Mouse (Mus musculus) CH12.LX (cell line): ENCODE results near the gene Ythdf2. TPM values are rescaled to one million over a fixed set of nuclear protein-coding genes. Genes with fewer than 3 reads are reported as not detected.

Experiments
- DNase-seq: peaks from one replicate; pipeline ENCODE4 v3.0.0-alpha.2; 2013; ENCODE audit errors: extremely low read depth
- H3K27ac ChIP-seq: 2 replicates; pipeline ENCODE4 v1.5.1; 2012; ENCODE audit warnings: low read depth, mild to moderate bottlenecking, control low read depth, moderate library complexity; ENCODE audit not compliant: insufficient read depth
- H3K27me3 ChIP-seq: replicated peaks from 2 replicates; pipeline ENCODE3; 2012; ENCODE audit warnings: inconsistent platforms
- H3K36me3 ChIP-seq, 2 experiments: replicated peaks in 1 of 2; 2 replicates each; pipeline versions ENCODE3 to v1.6.1; 2012; ENCODE audit warnings: inconsistent platforms in 1 of 2, low read length in 1 of 2, mild to moderate bottlenecking in 1 of 2, mixed read lengths in 1 of 2, moderate library complexity in 1 of 2; ENCODE audit not compliant: control insufficient read depth in 1 of 2, insufficient read depth in 1 of 2
- H3K4me1 ChIP-seq, 2 experiments: 2 replicates each; pipeline ENCODE4 v1.6.1; 2012; ENCODE audit warnings: inconsistent platforms in 1 of 2, moderate library complexity in 1 of 2; ENCODE audit not compliant: insufficient read depth in 2 of 2, control insufficient read depth in 1 of 2
- H3K4me2 ChIP-seq: 2 replicates; pipeline ENCODE4 v1.6.1; 2012; ENCODE audit warnings: low read depth, mild to moderate bottlenecking, control low read depth; ENCODE audit not compliant: poor library complexity, insufficient read depth, severe bottlenecking
- H3K4me3 ChIP-seq, 3 experiments: fragments of 150-350 bp in 1 of 3; sonication (generic) in 1 of 3; replicated peaks in 1 of 3; 2 replicates each; pipeline versions ENCODE3 to v1.5.1; 2011 to 2012; ENCODE audit warnings: low read depth in 2 of 3, low read length in 2 of 3, mild to moderate bottlenecking in 2 of 3, moderate library complexity in 2 of 3, control low read depth in 1 of 3, improper control_type of control experiment in 1 of 3, inconsistent platforms in 1 of 3, mixed read lengths in 1 of 3; ENCODE audit not compliant: poor library complexity in 1 of 3
- H3K79me2 ChIP-seq: replicated peaks from 2 replicates; pipeline ENCODE4 v1.6.1; 2012; ENCODE audit warnings: mild to moderate bottlenecking, moderate library complexity; ENCODE audit not compliant: control insufficient read depth, poor library complexity, insufficient read depth, severe bottlenecking; ENCODE audit errors: extremely low read depth
- H3K9ac ChIP-seq: 2 replicates; pipeline ENCODE4 v1.6.1; 2012; ENCODE audit warnings: low read depth, mild to moderate bottlenecking, control low read depth, moderate library complexity; ENCODE audit not compliant: insufficient read depth
- H3K9me3 ChIP-seq: replicated peaks from 2 replicates; pipeline ENCODE3; 2012; ENCODE audit warnings: low read length, inconsistent platforms, mixed read lengths
- BHLHE40 ChIP-seq: IDR thresholded peaks from 2 replicates; pipeline ENCODE4 v1.6.1; 2011; ENCODE audit warnings: mild to moderate bottlenecking, low read depth, low read length, improper control_type of control experiment
- CHD1 ChIP-seq: IDR thresholded peaks from 2 replicates; pipeline ENCODE4 v1.6.1; 2012; ENCODE audit warnings: low read depth, low read length, improper control_type of control experiment, inconsistent platforms
- CHD2 ChIP-seq: IDR thresholded peaks from 2 replicates; pipeline ENCODE4 v1.6.1; 2011; ENCODE audit warnings: low read length, improper control_type of control experiment
- CTCF ChIP-seq, 2 experiments: IDR thresholded peaks in 1 of 2; conservative IDR thresholded peaks in 1 of 2; 2 replicates each; pipeline ENCODE4 v1.5.1; 2011 to 2012; ENCODE audit warnings: low read depth in 2 of 2, low read length in 2 of 2, improper control_type of control experiment in 1 of 2, inconsistent platforms in 1 of 2, mild to moderate bottlenecking in 1 of 2, moderate library complexity in 1 of 2
- E2F4 ChIP-seq: IDR thresholded peaks from 2 replicates; pipeline ENCODE4 v1.6.1; 2011; ENCODE audit warnings: low read depth, low read length, improper control_type of control experiment; ENCODE audit not compliant: insufficient replicate concordance
- ELF1 ChIP-seq: IDR thresholded peaks from 2 replicates; pipeline ENCODE4 v1.6.1; 2014; ENCODE audit warnings: low read depth, mild to moderate bottlenecking, inconsistent platforms, low read length, improper control_type of control experiment
- HCFC1 ChIP-seq: IDR thresholded peaks from 2 replicates; pipeline ENCODE4 v1.6.1; 2012; ENCODE audit warnings: low read depth, mild to moderate bottlenecking, inconsistent platforms, low read length, improper control_type of control experiment
- IRF4 ChIP-seq: IDR thresholded peaks from 2 replicates; pipeline ENCODE4 v1.6.1; 2014; ENCODE audit warnings: low read depth, mild to moderate bottlenecking, inconsistent platforms, low read length, improper control_type of control experiment
- JUN ChIP-seq: IDR thresholded peaks from 2 replicates; pipeline ENCODE4 v1.6.1; 2011; ENCODE audit warnings: low read depth, mild to moderate bottlenecking, low read length, improper control_type of control experiment, moderate library complexity; ENCODE audit not compliant: insufficient read depth
- JUND ChIP-seq: conservative IDR thresholded peaks from 2 replicates; pipeline ENCODE4 v1.6.1; 2011; ENCODE audit warnings: low read depth, low read length, improper control_type of control experiment
- MEF2A ChIP-seq: IDR thresholded peaks from 2 replicates; pipeline ENCODE4 v1.6.1; 2014; ENCODE audit warnings: low read depth, mild to moderate bottlenecking, inconsistent platforms, low read length, improper control_type of control experiment, borderline replicate concordance
- MXI1 ChIP-seq: IDR thresholded peaks from 2 replicates; pipeline ENCODE4 v1.6.1; 2011; ENCODE audit warnings: mild to moderate bottlenecking, low read depth, low read length, improper control_type of control experiment
- MYC ChIP-seq: IDR thresholded peaks from 2 replicates; pipeline ENCODE4 v1.6.1; 2011; ENCODE audit warnings: low read depth, mild to moderate bottlenecking, improper control_type of control experiment, low read length
- NRF1 ChIP-seq: IDR thresholded peaks from 2 replicates; pipeline ENCODE4 v1.6.1; 2014; ENCODE audit warnings: low read depth, mild to moderate bottlenecking, inconsistent platforms, low read length, improper control_type of control experiment, moderate library complexity
- PAX5 ChIP-seq: IDR thresholded peaks from 2 replicates; pipeline ENCODE4 v1.6.1; 2012; ENCODE audit warnings: low read length, inconsistent platforms, mixed read lengths
- POLR2AphosphoS2 ChIP-seq: IDR thresholded peaks from 2 replicates; pipeline ENCODE4 v1.6.1; 2011; ENCODE audit warnings: low read depth, low read length, improper control_type of control experiment
- TCF12 ChIP-seq: IDR thresholded peaks from 2 replicates; pipeline ENCODE4 v1.6.1; 2014; ENCODE audit warnings: low read depth, mild to moderate bottlenecking, inconsistent platforms, low read length, improper control_type of control experiment
- UBTF ChIP-seq: IDR thresholded peaks from 2 replicates; pipeline ENCODE4 v1.6.1; 2012; ENCODE audit warnings: low read depth, mild to moderate bottlenecking, inconsistent platforms, low read length, improper control_type of control experiment, moderate library complexity
- USF1 ChIP-seq: IDR thresholded peaks from 2 replicates; pipeline ENCODE4 v1.6.1; 2014; ENCODE audit warnings: low read depth, mild to moderate bottlenecking, inconsistent platforms, low read length, improper control_type of control experiment
- ZKSCAN1 ChIP-seq: IDR thresholded peaks from 2 replicates; pipeline ENCODE4 v1.6.1; 2012; ENCODE audit warnings: low read depth, inconsistent platforms, low read length, improper control_type of control experiment, borderline replicate concordance
- ZNF384 ChIP-seq: IDR thresholded peaks from 2 replicates; pipeline ENCODE4 v1.6.1; 2012; ENCODE audit warnings: low read depth, low read length, improper control_type of control experiment, inconsistent platforms
- dilution Hi-C: fragments of 300-500 bp; cut with MboI; formaldehyde crosslinking; loops from 2 replicates; pipeline ENCODE4 v1.14.3; 2020; ENCODE audit warnings: low sequenced_read_pairs; ENCODE audit not compliant: extremely low pct_unique_long_range_greater_than_20kb, extremely low pct_ligation_motif_present
- in situ Hi-C: fragments of 300-500 bp; cut with MboI; formaldehyde crosslinking; loops from 3 replicates; pipeline ENCODE4 v1.14.3; 2019; ENCODE audit warnings: low sequenced_read_pairs, low pct_ligation_motif_present, low pct_unique_long_range_greater_than_20kb, mixed read lengths
- polyA plus RNA-seq: library from polyadenylated mRNA; unstranded; fragments of >175 nt; gene quantifications from 2 replicates; pipeline ENCODE4 v1.2.1, GENCODE M21; 2012; ENCODE audit warnings: low read depth; ENCODE audit not compliant: insufficient read length
- total RNA-seq, 2 experiments: library from RNA; depleted of rRNA; stranded (reverse); fragments of 300-350 nt in 1 of 2; fragments of >200 nt in 1 of 2; gene quantifications; 2 replicates each; pipeline ENCODE4 v1.2.3; 2012 to 2014

The Ythdf2 gene
- total and polyA plus RNA-seq, 3 experiments: 51.6 to 78.3 (median 56.5) TPM

- in situ Hi-C loops: loop anchor here (5.0 kb wide), 1 partner anchor 38 kb away; no protein-coding TSS in a partner anchor
- H3K36me3 ChIP-seq: peaks cover 0 to 33% of the 10 kb centered on the region in 2 experiments
- H3K9me3 ChIP-seq: no peaks in the 10 kb centered on the region
- H3K4me3 ChIP-seq: no peak overlapping the region
- H3K79me2 ChIP-seq: peaks cover 23% of the 10 kb centered on the region
- TF ChIP-seq ELF1 (no peak), MXI1 (no peak), ZNF384 (no peak), POLR2AphosphoS2 (no peak), USF1 (no peak), MYC (0 out of 2 replicates have a peak, but pooled peaks have one; percentile 21), CTCF (conservative IDR thresholded peaks at IDR 0.05 in 1 of 2, IDR thresholded peaks at IDR 0.05 in 1 of 2; ENCODE audit: low read depth in 2 of 2, low read length in 2 of 2) (peak in 1 of 2 experiments; percentile 38; a peak in 2 of 4 replicates), E2F4 (no peak), CHD1 (no peak), CHD2 (no peak)
- H3K4me2 ChIP-seq: no peak overlapping the region
- no peak for DNase-seq
- H3K27me3 ChIP-seq: no peaks in the 10 kb centered on the region
- dilution Hi-C loops: no loop called here
- H3K27ac ChIP-seq: no peak overlapping the region
- H3K9ac ChIP-seq: no peak overlapping the region
- H3K4me1 ChIP-seq: peaks cover 9 to 42% of the 10 kb centered on the region in 2 experiments
Observed at GRCm38 (mm10) chr4:132254986-132255385, 42.9 kb upstream of the Ythdf2 start.

DNA sequence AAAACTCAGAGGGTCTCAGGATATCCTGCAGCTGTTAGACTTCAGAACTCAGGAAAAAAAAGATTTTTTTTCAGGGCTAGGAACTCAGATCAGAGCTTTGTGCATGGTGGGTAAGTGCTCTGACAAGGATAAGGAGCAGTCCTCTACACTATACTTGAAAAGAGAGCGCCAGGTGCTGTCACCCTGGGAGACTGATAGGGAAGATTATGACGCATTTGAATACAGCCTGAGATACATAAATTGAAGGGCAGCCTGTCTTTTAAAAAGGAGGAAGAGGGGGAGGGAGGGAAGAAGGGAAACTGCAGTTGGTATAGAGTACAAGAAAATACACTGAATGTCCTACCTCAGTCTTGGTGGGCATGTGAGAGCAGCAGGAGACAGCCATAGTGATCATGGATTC lies 41.5 kb upstream of the Ythdf2 start:
- no peak for DNase-seq
- H3K4me2 ChIP-seq: no peak overlapping the region
- dilution Hi-C loops: no loop called here
- H3K4me3 ChIP-seq: no peak overlapping the region
- peaks cover 7 to 34% of the 10 kb centered on the region in 2 experiments for H3K4me1 ChIP-seq
- no peaks in the 10 kb centered on the region for H3K9me3 ChIP-seq
- no peak overlapping the region for H3K27ac ChIP-seq
- H3K9ac ChIP-seq: no peak overlapping the region
- in situ Hi-C loops: loop anchor here (5.0 kb wide), 1 partner anchor 36 kb away; no protein-coding TSS in a partner anchor
- no peaks in the 10 kb centered on the region for H3K27me3 ChIP-seq
- H3K79me2 ChIP-seq: peaks cover 10% of the 10 kb centered on the region
- TF ChIP-seq CTCF (conservative IDR thresholded peaks at IDR 0.05 in 1 of 2, IDR thresholded peaks at IDR 0.05 in 1 of 2; ENCODE audit: low read depth in 2 of 2, low read length in 2 of 2) (no peak), ZNF384 (no peak), PAX5 (no peak), ZKSCAN1 (no peak), MEF2A (no peak), NRF1 (no peak), JUND (no peak), TCF12 (no peak), POLR2AphosphoS2 (no peak), HCFC1 (no peak), JUN (no peak), UBTF (no peak), IRF4 (no peak), BHLHE40 (no peak), E2F4 (no peak)
- H3K36me3 ChIP-seq: peaks cover 3 to 37% of the 10 kb centered on the region in 2 experiments
